Mouse (Mus musculus) forebrain, embryonic 11.5 days (tissue): ENCODE data around the gene Tspyl3. TPM values are rescaled to one million over a fixed set of nuclear protein-coding genes. Genes with fewer than 3 reads are reported as not detected.
"Not testable (repeated sequence)": the region's sequence is repeated elsewhere in the genome, so short reads cannot be mapped to it uniquely, and the experiment has no call there.

Experiments
- ATAC-seq: fragments of 200-750 bp; cut with Nextera tagmentation; replicated peaks from 2 replicates; pipeline ENCODE4 v1.8.0; 2017; ENCODE audit warnings: moderate TSS enrichment; ENCODE audit not compliant: low FRiP score
- DNase-seq: peaks from one replicate; pipeline ENCODE4 v3.0.0-alpha.2; 2017; ENCODE audit warnings: low spot score
- H3K27ac ChIP-seq: fragments of 300-500 bp; sonication (generic); 2 replicates; pipeline ENCODE4 v1.5.1; 2014; ENCODE audit warnings: low read depth, low read length
- H3K27me3 ChIP-seq: fragments of 300-500 bp; sonication (generic); 2 replicates; pipeline ENCODE4 v1.6.1; 2014; ENCODE audit warnings: mild to moderate bottlenecking, low read length, mixed read lengths; ENCODE audit not compliant: control insufficient read depth, insufficient read depth
- H3K36me3 ChIP-seq: fragments of 300-500 bp; sonication (generic); 2 replicates; pipeline ENCODE4 v1.6.1; 2014; ENCODE audit warnings: mild to moderate bottlenecking, low read length, moderate library complexity, mixed read lengths; ENCODE audit not compliant: control insufficient read depth, insufficient read depth
- H3K4me1 ChIP-seq: fragments of 300-500 bp; sonication (generic); replicated peaks from 2 replicates; pipeline ENCODE4 v1.6.1; 2014; ENCODE audit warnings: low read length, mixed read lengths; ENCODE audit not compliant: control insufficient read depth, insufficient read depth
- H3K4me2 ChIP-seq: fragments of 300-500 bp; sonication (generic); 2 replicates; pipeline ENCODE4 v1.6.1; 2014; ENCODE audit warnings: low read depth, mild to moderate bottlenecking, low read length, moderate library complexity, mixed read lengths; ENCODE audit not compliant: severe bottlenecking
- H3K4me3 ChIP-seq: fragments of 300-500 bp; sonication (generic); 2 replicates; pipeline ENCODE4 v1.5.1; 2014; ENCODE audit warnings: low read depth, low read length
- H3K9ac ChIP-seq: fragments of 300-500 bp; sonication (generic); 2 replicates; pipeline ENCODE4 v1.6.1; 2014; ENCODE audit warnings: low read length
- H3K9me3 ChIP-seq: fragments of 300-500 bp; sonication (generic); 2 replicates; pipeline ENCODE4 v1.6.1; 2016; ENCODE audit warnings: low read length, mixed read lengths; ENCODE audit not compliant: control insufficient read depth
- WGBS: fragments of 180-500 bp; shearing (Covaris S2); extraction: QIAGEN DNeasy Blood & Tissue Kit; methylation state at CpG from one replicate; pipeline ENCODE4 v1.1.7; 2014; 5-methylcytosine and 5-hydroxymethylcytosine counted together
- polyA plus RNA-seq: library from polyadenylated mRNA; unstranded; fragments of >200 nt; fragmentation: Nextera tagmentation; extraction: Ambion mirVana; gene quantifications from 2 replicates; pipeline ENCODE4 v1.2.1, GENCODE M21; 2014

Tspyl3 gene
- polyA plus RNA-seq, result 4.8 and 5.6 TPM in 2 replicates

- Histone ChIP-seq H3K4me2 (peak within 1 kb of the TSS; percentile 56), H3K4me3 (peak within 1 kb of the TSS; percentile 31), H3K36me3 (peaks cover 2% of the 10 kb centered on the region; the same call in 1 of the 2 replicates), H3K4me1 (no peaks in the 10 kb centered on the region; the same call in 1 of the 2 replicates), H3K27ac (no peak within 1 kb of the TSS), H3K9me3 (no peaks in the 10 kb centered on the region), H3K9ac (peak within 1 kb of the TSS; percentile 61), H3K27me3 (no peaks in the 10 kb centered on the region)
- WGBS, result 2% methylated on average over 31 of the region's 31 CpGs
- peak; percentile 58; the same call in 1 of the 2 replicates for ATAC-seq
- peak; percentile 72 for DNase-seq
These were observed at the start of gene Tspyl3 for GRCm38 (mm10) chr2:153224946-153225594. Gene Tspyl3 (minus strand): TSS chr2:153225441.

GRCm38 (mm10) chr2:153274919-153275247 lies 49.6 kb upstream of the Tspyl3 start:
- no peak for ATAC-seq
- 77% methylated on average over 6 of the region's 6 CpGs for WGBS
- no peaks in the 10 kb centered on the region for H3K36me3 ChIP-seq

GRCm38 (mm10) chr2:153274200-153274918 lies 49.1 kb upstream of the Tspyl3 start:
- H3K9ac ChIP-seq, DNase-seq, H3K36me3 ChIP-seq, H3K4me2 ChIP-seq, ATAC-seq, H3K27me3 ChIP-seq, H3K9me3 ChIP-seq, H3K4me3 ChIP-seq, H3K4me1 ChIP-seq, H3K27ac ChIP-seq: not testable (repeated sequence)
- WGBS, result 70% methylated on average over 6 of the region's 6 CpGs

More at GRCm38 (mm10) chr2:153274919-153275247, 49.6 kb upstream of the Tspyl3 start:
- DNase-seq, result peak; percentile 24
- H3K27me3 ChIP-seq, result no peaks in the 10 kb centered on the region
- no peak overlapping the region for H3K27ac ChIP-seq
- H3K9ac ChIP-seq, result no peak overlapping the region
- no peak overlapping the region for H3K4me3 ChIP-seq
- no peaks in the 10 kb centered on the region for H3K9me3 ChIP-seq
- H3K4me2 ChIP-seq, result no peak overlapping the region
- no peaks in the 10 kb centered on the region for H3K4me1 ChIP-seq

GRCm38 (mm10) chr2:153270231-153270915 lies 45.1 kb upstream of the Tspyl3 start:
- not testable (repeated sequence) for H3K4me2 ChIP-seq, H3K4me3 ChIP-seq, H3K9ac ChIP-seq, H3K4me1 ChIP-seq, H3K9me3 ChIP-seq, H3K27me3 ChIP-seq, H3K27ac ChIP-seq, H3K36me3 ChIP-seq
- DNase-seq, result peak; percentile 38
- 74% methylated on average over 8 of the region's 8 CpGs for WGBS
- 0 out of 2 replicates have a peak, but pooled peaks have one; percentile 24 for ATAC-seq

- no peaks in the 10 kb centered on the region for H3K9me3 ChIP-seq
- H3K4me1 ChIP-seq, result no peaks in the 10 kb centered on the region
- no peak overlapping the region for H3K4me3 ChIP-seq
- no peak overlapping the region for H3K9ac ChIP-seq
- DNase-seq, result no peak
- H3K27me3 ChIP-seq, result no peaks in the 10 kb centered on the region
- H3K4me2 ChIP-seq, result no peak overlapping the region
- no peaks in the 10 kb centered on the region; the same call in 1 of the 2 replicates for H3K36me3 ChIP-seq
- ATAC-seq, result no peak
- H3K27ac ChIP-seq, result no peak overlapping the region
- WGBS, result 83% methylated on average over 2 of the region's 2 CpGs
These were observed 42.1 kb upstream of the Tspyl3 start for GRCm38 (mm10) chr2:153267331-153267730.

- H3K27me3 ChIP-seq, result no peaks in the 10 kb centered on the region
- DNase-seq (no peak), ATAC-seq (no peak)
- peaks cover 5% of the 10 kb centered on the region for H3K36me3 ChIP-seq
- no peak overlapping the region for H3K4me3 ChIP-seq
- 92% methylated on average over 7 of the region's 7 CpGs for WGBS
- no peak overlapping the region for H3K27ac ChIP-seq
- no peak overlapping the region for H3K9ac ChIP-seq
- H3K4me1 ChIP-seq, result no peaks in the 10 kb centered on the region
- no peaks in the 10 kb centered on the region for H3K9me3 ChIP-seq
- no peak overlapping the region for H3K4me2 ChIP-seq
These were observed 37.8 kb upstream of the Tspyl3 start for GRCm38 (mm10) chr2:153263053-153263452.

GRCm38 (mm10) chr2:153259864-153260674 lies 34.8 kb upstream of the Tspyl3 start:
- no peaks in the 10 kb centered on the region for H3K9me3 ChIP-seq
- ATAC-seq (no peak), DNase-seq (no peak)
- H3K9ac ChIP-seq, result no peak overlapping the region
- peaks cover 5% of the 10 kb centered on the region for H3K36me3 ChIP-seq
- no peak overlapping the region for H3K27ac ChIP-seq
- no peak overlapping the region for H3K4me3 ChIP-seq
- H3K4me2 ChIP-seq, result no peak overlapping the region
- 66% methylated on average over 3 of the region's 3 CpGs for WGBS
- H3K4me1 ChIP-seq, result no peaks in the 10 kb centered on the region
- no peaks in the 10 kb centered on the region for H3K27me3 ChIP-seq
